Mouse (Mus musculus): Measurements from ENCODE around the gene Rap1a. TPM values are rescaled to one million over a fixed set of nuclear protein-coding genes. Genes with fewer than 3 reads are reported as not detected.
A peak's percentile ranks its signal among the peaks of the same experiment; 100 is the strongest.

Gene Rap1a
- polyA plus RNA-seq, 1 experiment from 2014 or later: 106 TPM

- Histone ChIP-seq H3K27me3 (no peaks in the 10 kb centered on the region), H3K4me1 (replicated peaks) (peaks cover 66% of the 10 kb centered on the region), H3K9me3 (replicated peaks) (no peaks in the 10 kb centered on the region), H3K4me2 (no peak overlapping the region), H3K36me3 (replicated peaks) (no peaks in the 10 kb centered on the region), H3K4me3 (replicated peaks) (no peak overlapping the region), H3K27ac (replicated peaks) (peak overlapping the region; percentile 96; the same call in 1 of the 2 replicates), H3K9ac (no peak overlapping the region)
- 58% methylated on average over 11 of the region's 11 CpGs for WGBS (ENCODE audit: insufficient replicate concordance)
- ATAC-seq (ENCODE audit: insufficient read depth): no peak
Observed at GRCm38 (mm10) chr3:105803600-105803999, 2.5 kb upstream of the Rap1a start.

GRCm38 (mm10) chr3:105800675-105801190 lies 403 bp downstream of the Rap1a start:
- Histone ChIP-seq H3K4me2 (peak overlapping the region; percentile 77), H3K27ac (replicated peaks) (peak overlapping the region; percentile 96), H3K27me3 (no peaks in the 10 kb centered on the region), H3K4me3 (replicated peaks) (peak overlapping the region; percentile 93), H3K9ac (peak overlapping the region; percentile 96), H3K9me3 (replicated peaks) (no peaks in the 10 kb centered on the region), H3K4me1 (replicated peaks) (peaks cover 64% of the 10 kb centered on the region), H3K36me3 (replicated peaks) (no peaks in the 10 kb centered on the region)
- ATAC-seq (ENCODE audit: insufficient read depth): peak; percentile 83
- under 1% methylated on average over 46 of the region's 59 CpGs for WGBS (ENCODE audit: insufficient replicate concordance)

DNA sequence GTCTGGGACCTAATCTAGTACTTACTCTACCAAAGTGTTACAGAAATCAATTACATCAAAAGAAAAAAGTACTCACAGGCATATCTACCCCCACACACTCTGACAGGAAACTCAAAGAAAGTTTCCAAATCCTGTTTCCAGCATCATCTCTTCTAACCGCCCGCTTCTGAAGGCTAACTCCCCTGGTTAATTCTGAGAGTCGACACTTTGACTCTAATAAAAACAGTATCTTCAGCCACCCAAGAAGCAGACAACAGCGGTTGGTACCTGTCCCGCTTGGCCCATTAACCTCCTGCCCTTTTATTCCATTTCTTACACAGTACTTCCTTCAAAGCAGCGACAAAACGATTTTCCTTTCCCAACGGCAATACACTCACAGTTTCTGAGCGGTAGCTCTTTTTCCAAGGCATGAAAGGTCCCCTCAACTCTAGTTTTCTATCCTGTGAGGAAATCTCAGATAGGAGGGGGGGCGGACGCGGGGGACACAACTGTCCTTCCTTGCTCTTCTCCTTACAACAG lies 921 bp downstream of the Rap1a start:
- Histone ChIP-seq H3K27ac (replicated peaks) (peak overlapping the region; percentile 96), H3K9me3 (replicated peaks) (no peaks in the 10 kb centered on the region), H3K27me3 (no peaks in the 10 kb centered on the region), H3K4me3 (replicated peaks) (peak overlapping the region; percentile 93), H3K9ac (peak overlapping the region; percentile 96), H3K36me3 (replicated peaks) (no peaks in the 10 kb centered on the region), H3K4me2 (peak overlapping the region; percentile 77), H3K4me1 (replicated peaks) (peaks cover 63% of the 10 kb centered on the region)
- under 1% methylated on average over 12 of the region's 12 CpGs for WGBS (ENCODE audit: insufficient replicate concordance)
- no peak for ATAC-seq (ENCODE audit: insufficient read depth)

GRCm38 (mm10) chr3:105799375-105799774 lies 1.8 kb downstream of the Rap1a start:
- H3K4me2 ChIP-seq: peak overlapping the region; percentile 77
- H3K36me3 ChIP-seq (replicated peaks): no peaks in the 10 kb centered on the region
- peak overlapping the region; percentile 96 for H3K9ac ChIP-seq
- H3K4me1 ChIP-seq (replicated peaks): peaks cover 63% of the 10 kb centered on the region
- H3K9me3 ChIP-seq (replicated peaks): no peaks in the 10 kb centered on the region
- no peaks in the 10 kb centered on the region for H3K27me3 ChIP-seq
- 37% methylated on average over 4 of the region's 4 CpGs for WGBS (ENCODE audit: insufficient replicate concordance)
- H3K27ac ChIP-seq (replicated peaks): peak overlapping the region; percentile 96
- no peak for ATAC-seq (ENCODE audit: insufficient read depth)
- H3K4me3 ChIP-seq (replicated peaks): peak overlapping the region; percentile 93

GRCm38 (mm10) chr3:105798770-105799169 lies 2.4 kb downstream of the Rap1a start:
- Histone ChIP-seq H3K4me2 (peak overlapping the region; percentile 77), H3K9me3 (replicated peaks) (no peaks in the 10 kb centered on the region), H3K9ac (peak overlapping the region; percentile 28), H3K4me3 (replicated peaks) (peak overlapping the region; percentile 93), H3K36me3 (replicated peaks) (no peaks in the 10 kb centered on the region), H3K4me1 (replicated peaks) (peaks cover 63% of the 10 kb centered on the region), H3K27me3 (no peaks in the 10 kb centered on the region), H3K27ac (replicated peaks) (peak overlapping the region; percentile 64)
- 51% methylated on average over 2 of the region's 2 CpGs for WGBS (ENCODE audit: insufficient replicate concordance)
- no peak for ATAC-seq (ENCODE audit: insufficient read depth)

DNA sequence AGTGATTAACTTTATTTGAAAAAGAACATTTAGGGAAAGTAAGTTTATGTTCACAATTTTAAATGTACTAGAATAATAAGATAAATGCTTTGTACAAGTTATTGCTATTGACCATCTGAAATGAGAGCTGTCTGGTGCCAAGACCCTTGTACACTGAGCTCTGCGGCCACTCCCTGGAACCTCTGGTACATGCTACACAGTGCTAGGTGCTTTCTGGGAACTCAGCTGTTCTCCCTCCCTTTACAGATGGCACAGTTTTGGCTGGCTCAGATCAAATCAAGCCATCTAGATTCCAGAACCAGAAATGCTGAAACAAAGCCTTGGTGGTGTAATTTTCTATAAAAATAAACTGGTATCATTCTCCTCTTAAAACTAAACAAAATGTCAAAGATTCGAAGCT lies 3.7 kb downstream of the Rap1a start:
- ATAC-seq (ENCODE audit: insufficient read depth): no peak
- Histone ChIP-seq H3K4me3 (replicated peaks) (no peak overlapping the region), H3K9me3 (replicated peaks) (no peaks in the 10 kb centered on the region), H3K36me3 (replicated peaks) (0 out of 2 replicates have a peak, but pooled peaks cover 3% of the 10 kb centered on the region), H3K27ac (replicated peaks) (no peak overlapping the region), H3K9ac (0 out of 2 replicates have a peak overlapping the region, but pooled peaks have one; percentile 9), H3K4me1 (replicated peaks) (peaks cover 50% of the 10 kb centered on the region), H3K4me2 (peak overlapping the region; percentile 39; the same call in 1 of the 2 replicates), H3K27me3 (no peaks in the 10 kb centered on the region)
- 71% methylated on average over 2 of the region's 2 CpGs for WGBS (ENCODE audit: insufficient replicate concordance)

- H3K36me3 ChIP-seq (replicated peaks): 0 out of 2 replicates have a peak, but pooled peaks cover 6% of the 10 kb centered on the region
- ATAC-seq (ENCODE audit: insufficient read depth): no peak
- H3K27me3 ChIP-seq: no peaks in the 10 kb centered on the region
Observed at GRCm38 (mm10) chr3:105796761-105797160, 4.4 kb downstream of the Rap1a start.

DNA sequence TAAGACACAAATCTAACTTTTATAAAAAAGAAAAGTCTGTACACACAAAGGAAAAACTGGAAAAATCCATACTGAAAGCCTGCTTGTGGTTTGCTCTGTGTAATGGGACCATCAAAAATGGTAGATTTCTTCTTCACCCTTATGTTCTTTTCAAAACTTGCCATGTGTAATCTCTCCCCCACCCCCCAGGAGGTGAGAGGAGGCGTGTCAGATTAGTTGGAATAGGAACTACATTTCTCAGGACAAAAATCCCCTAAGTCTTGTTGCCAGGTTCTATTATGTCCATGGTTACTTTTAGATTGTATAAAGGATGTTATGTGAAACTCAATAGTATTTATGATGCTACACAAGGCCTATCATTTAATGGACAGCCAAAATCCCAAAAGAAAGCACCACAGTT lies 6.8 kb downstream of the Rap1a start:
- Histone ChIP-seq H3K27me3 (no peaks in the 10 kb centered on the region), H3K27ac (replicated peaks) (no peak overlapping the region), H3K4me3 (replicated peaks) (no peak overlapping the region), H3K9ac (no peak overlapping the region), H3K4me2 (no peak overlapping the region), H3K36me3 (replicated peaks) (peaks cover 18% of the 10 kb centered on the region), H3K9me3 (replicated peaks) (no peaks in the 10 kb centered on the region), H3K4me1 (replicated peaks) (peaks cover 50% of the 10 kb centered on the region)
- ATAC-seq (ENCODE audit: insufficient read depth): no peak
- 85% methylated on average over 1 of the region's 1 CpGs for WGBS (ENCODE audit: insufficient replicate concordance)

More at GRCm38 (mm10) chr3:105796761-105797160, 4.4 kb downstream of the Rap1a start:
- Histone ChIP-seq H3K9me3 (replicated peaks) (no peaks in the 10 kb centered on the region), H3K27ac (replicated peaks) (no peak overlapping the region; the same call in 1 of the 2 replicates), H3K4me3 (replicated peaks) (no peak overlapping the region), H3K4me1 (replicated peaks) (peaks cover 46% of the 10 kb centered on the region), H3K9ac (no peak overlapping the region), H3K4me2 (no peak overlapping the region)
- 34% methylated on average over 4 of the region's 4 CpGs for WGBS (ENCODE audit: insufficient replicate concordance)

DNA sequence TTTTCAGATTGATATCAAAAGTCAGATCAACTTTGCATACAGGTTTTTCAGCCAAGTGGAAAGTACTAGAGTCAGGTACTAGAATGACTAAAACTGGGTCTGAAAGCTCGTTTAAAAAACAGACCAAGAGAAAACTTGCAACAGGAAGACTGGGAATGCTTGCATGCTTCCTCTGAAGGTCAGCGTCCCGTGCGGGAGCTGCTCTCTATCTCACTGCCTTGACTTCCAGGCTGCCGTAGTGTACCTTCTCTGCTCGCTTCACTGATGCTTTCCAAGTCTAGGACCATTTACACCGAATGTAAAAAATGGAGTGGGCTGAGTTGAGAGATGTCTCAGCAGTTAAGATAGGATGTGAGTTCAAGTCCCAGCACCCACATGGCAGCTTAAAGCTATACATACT lies 8.8 kb downstream of the Rap1a start:
- no peak overlapping the region for H3K9ac ChIP-seq
- H3K9me3 ChIP-seq (replicated peaks): no peaks in the 10 kb centered on the region
- H3K36me3 ChIP-seq (replicated peaks): peaks cover 35% of the 10 kb centered on the region
- ATAC-seq (ENCODE audit: insufficient read depth): no peak
- no peak overlapping the region for H3K27ac ChIP-seq (replicated peaks)
- no peak overlapping the region for H3K4me3 ChIP-seq (replicated peaks)
- H3K27me3 ChIP-seq: no peaks in the 10 kb centered on the region
- peaks cover 32% of the 10 kb centered on the region for H3K4me1 ChIP-seq (replicated peaks)
- 82% methylated on average over 7 of the region's 7 CpGs for WGBS (ENCODE audit: insufficient replicate concordance)
- H3K4me2 ChIP-seq: no peak overlapping the region

DNA sequence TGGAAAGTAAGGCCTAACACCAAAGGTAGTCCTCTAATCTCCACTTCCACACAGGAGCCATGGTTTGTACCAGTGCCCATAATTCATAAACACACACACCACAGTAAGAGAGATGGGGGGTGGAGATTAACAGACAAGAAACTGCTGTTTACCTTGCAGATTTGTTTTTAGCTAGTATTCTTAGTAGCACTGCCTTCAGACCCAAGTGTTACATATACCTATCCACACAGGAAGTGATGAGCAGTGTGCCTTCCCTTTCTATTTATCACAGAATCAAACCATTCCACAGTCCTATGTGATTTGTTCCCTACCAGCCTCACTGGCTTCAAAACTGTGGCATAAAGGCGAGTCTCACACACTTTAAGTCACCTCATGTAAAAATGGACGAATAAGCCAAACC lies 10.0 kb downstream of the Rap1a start:
- H3K36me3 ChIP-seq (replicated peaks): peaks cover 46% of the 10 kb centered on the region
- H3K27ac ChIP-seq (replicated peaks): 0 out of 2 replicates have a peak overlapping the region, but pooled peaks have one; percentile 7
- ATAC-seq (ENCODE audit: insufficient read depth): no peak

GRCm38 (mm10) chr3:105790338-105790737 lies 10.8 kb downstream of the Rap1a start:
- WGBS (ENCODE audit: insufficient replicate concordance): 86% methylated on average over 1 of the region's 1 CpGs
- no peak overlapping the region for H3K9ac ChIP-seq
- no peaks in the 10 kb centered on the region for H3K9me3 ChIP-seq (replicated peaks)
- no peak overlapping the region for H3K4me2 ChIP-seq
- H3K36me3 ChIP-seq (replicated peaks): peaks cover 46% of the 10 kb centered on the region
- H3K4me3 ChIP-seq (replicated peaks): no peak overlapping the region
- no peak overlapping the region for H3K27ac ChIP-seq (replicated peaks)
- no peak for ATAC-seq (ENCODE audit: insufficient read depth)
- peaks cover 21% of the 10 kb centered on the region for H3K4me1 ChIP-seq (replicated peaks)
- H3K27me3 ChIP-seq: no peaks in the 10 kb centered on the region

More for the DNA sequence above, 10.0 kb downstream of the Rap1a start:
- H3K27me3 ChIP-seq: no peaks in the 10 kb centered on the region
- no peak overlapping the region for H3K9ac ChIP-seq
- no peak overlapping the region for H3K4me2 ChIP-seq
- no peaks in the 10 kb centered on the region for H3K9me3 ChIP-seq (replicated peaks)
- WGBS (ENCODE audit: insufficient replicate concordance): 82% methylated on average over 2 of the region's 2 CpGs
- no peak overlapping the region for H3K4me3 ChIP-seq (replicated peaks)
- H3K4me1 ChIP-seq (replicated peaks): peaks cover 26% of the 10 kb centered on the region

Measured in liver, embryonic 15.5 days (tissue).